Mouse (Mus musculus) CD8-positive naive resting alpha-beta T cell, adult 2 months (primary cell): ENCODE results near the gene Fasl.

ENCODE experiments used
- DNase-seq, 2 experiments: peaks; one replicate each; pipeline ENCODE4 v3.0.0; 2022; ENCODE audit warnings: low read depth in 2 of 2, low spot score in 2 of 2

Gene Fasl

GRCm38 (mm10) chr1:161764964-161765363 lies 23.3 kb downstream of the Fasl start:
- no peak for DNase-seq

- DNase-seq: no peak
Measured at GRCm38 (mm10) chr1:161761556-161761955, 26.7 kb downstream of the Fasl start.

GRCm38 (mm10) chr1:161756547-161756946 lies 31.7 kb downstream of the Fasl start:
- DNase-seq: no peak

GRCm38 (mm10) chr1:161751311-161751710 lies 37.0 kb downstream of the Fasl start:
- DNase-seq: peak; percentile 28 to 46

GRCm38 (mm10) chr1:161750471-161751041 lies 37.7 kb downstream of the Fasl start:
- no peak for DNase-seq

- DNase-seq: no peak
Measured at GRCm38 (mm10) chr1:161748685-161749084, 39.6 kb downstream of the Fasl start.

- DNase-seq: peak; percentile 78 to 87
Measured at GRCm38 (mm10) chr1:161748138-161748537, 40.2 kb downstream of the Fasl start.

GRCm38 (mm10) chr1:161746542-161747302 lies 41.6 kb downstream of the Fasl start:
- no peak for DNase-seq

- no peak for DNase-seq
Measured at GRCm38 (mm10) chr1:161744855-161745254, 43.4 kb downstream of the Fasl start.

GRCm38 (mm10) chr1:161744209-161744608 lies 44.1 kb downstream of the Fasl start:
- DNase-seq: no peak

GRCm38 (mm10) chr1:161742481-161743267 lies 45.6 kb downstream of the Fasl start:
- no peak for DNase-seq

GRCm38 (mm10) chr1:161736848-161737247 lies 51.4 kb downstream of the Fasl start:
- DNase-seq: peak in 1 of 2 experiments; percentile 43

GRCm38 (mm10) chr1:161736255-161736654 lies 52.0 kb downstream of the Fasl start:
- no peak for DNase-seq

- DNase-seq: peak; percentile 58 to 75
Measured at GRCm38 (mm10) chr1:161735465-161736046, 52.7 kb downstream of the Fasl start.

- peak; percentile 57 to 66 for DNase-seq
Measured at GRCm38 (mm10) chr1:161734741-161735211, 53.5 kb downstream of the Fasl start.

- peak in 1 of 2 experiments; percentile 59 for DNase-seq
Measured at GRCm38 (mm10) chr1:161734314-161734713, 54.0 kb downstream of the Fasl start.
